Mouse (Mus musculus) stomach, postnatal 0 days (tissue): ENCODE results near the gene Zbp1. TPM values are rescaled to one million over a fixed set of nuclear protein-coding genes. Genes with fewer than 3 reads are reported as not detected.

Source experiments
- ATAC-seq: fragments of 200-750 bp; cut with Nextera tagmentation; 2 replicates; pipeline ENCODE4 v1.8.0; 2017; ENCODE audit not compliant: low FRiP score, low TSS enrichment
- DNase-seq: peaks from one replicate; pipeline ENCODE4 v3.0.0-alpha.2; 2016; ENCODE audit warnings: low spot score
- H3K27ac ChIP-seq: fragments of 300-500 bp; sonication (generic); replicated peaks from 2 replicates; pipeline ENCODE4 v1.5.1; 2014; ENCODE audit warnings: mild to moderate bottlenecking, control low read depth
- H3K27me3 ChIP-seq: fragments of 300-500 bp; sonication (generic); 2 replicates; pipeline ENCODE4 v1.6.1; 2014; ENCODE audit warnings: low read length; ENCODE audit not compliant: control insufficient read depth, insufficient read depth
- H3K36me3 ChIP-seq: fragments of 300-500 bp; sonication (generic); 2 replicates; pipeline ENCODE4 v1.6.1; 2014; ENCODE audit warnings: low read length, mixed read lengths; ENCODE audit not compliant: control insufficient read depth, insufficient read depth
- H3K4me1 ChIP-seq: fragments of 300-500 bp; sonication (generic); replicated peaks from 2 replicates; pipeline ENCODE4 v1.6.1; 2014; ENCODE audit warnings: antibody characterized with exemption; ENCODE audit not compliant: control insufficient read depth, insufficient read depth
- H3K4me2 ChIP-seq: fragments of 300-500 bp; sonication (generic); replicated peaks from 2 replicates; pipeline ENCODE4 v1.6.1; 2014; ENCODE audit warnings: low read depth, mild to moderate bottlenecking, control low read depth, moderate library complexity
- H3K4me3 ChIP-seq: fragments of 300-500 bp; sonication (generic); 2 replicates; pipeline ENCODE4 v1.5.1; 2014; ENCODE audit warnings: low read depth, low read length, control low read depth
- H3K9ac ChIP-seq: fragments of 300-500 bp; sonication (generic); 2 replicates; pipeline ENCODE4 v1.6.1; 2014; ENCODE audit warnings: mild to moderate bottlenecking, low read length, control low read depth, mixed read lengths
- H3K9me3 ChIP-seq: fragments of 300-500 bp; sonication (generic); 2 replicates; pipeline ENCODE4 v1.6.1; 2016; ENCODE audit warnings: low read length; ENCODE audit not compliant: control insufficient read depth
- CTCF ChIP-seq: IDR thresholded peaks from 2 replicates; pipeline ENCODE4 v1.5.1; 2016; ENCODE audit warnings: antibody characterized with exemption, low read depth, mild to moderate bottlenecking, moderate library complexity
- EP300 ChIP-seq: optimal IDR thresholded peaks from 2 replicates; pipeline ENCODE3; 2016; ENCODE audit warnings: antibody characterized with exemption
- WGBS: fragments of 180-500 bp; shearing (Covaris S2); extraction: QIAGEN DNeasy Blood & Tissue Kit; methylation state at CpG from one replicate; pipeline ENCODE4 v1.1.7; 2014; 5-methylcytosine and 5-hydroxymethylcytosine counted together
- polyA plus RNA-seq: library from polyadenylated mRNA; unstranded; fragments of >200 nt; fragmentation: Nextera tagmentation; extraction: Ambion mirVana; gene quantifications from 2 replicates; pipeline ENCODE4 v1.2.1, GENCODE M21; 2015

The Zbp1 gene
- polyA plus RNA-seq, 1 experiment from 2014 or later, result 5.0 TPM

DNA sequence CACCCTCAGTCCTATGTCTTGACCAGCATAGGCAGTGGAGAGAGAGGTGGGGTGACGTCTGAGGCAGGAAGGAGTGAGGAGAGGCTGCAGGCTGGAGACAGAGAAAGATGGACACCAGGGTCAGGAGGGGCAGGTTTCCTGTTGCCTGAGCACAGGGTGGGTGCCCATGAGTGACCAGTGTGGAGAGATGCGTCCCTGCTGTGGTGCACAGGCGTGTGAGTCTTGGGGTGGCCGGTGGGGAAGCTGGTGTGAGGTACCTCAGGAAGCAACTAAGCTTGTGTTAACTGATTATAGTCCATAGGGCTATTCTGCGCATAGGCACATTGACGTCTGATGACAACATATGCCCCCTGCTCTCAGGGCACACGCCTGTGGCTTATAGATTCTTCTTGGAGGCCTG lies 39.7 kb downstream of the Zbp1 start:
- DNase-seq (no peak), ATAC-seq (no peak)
- Histone ChIP-seq H3K9me3 (no peaks in the 10 kb centered on the region), H3K4me3 (no peak overlapping the region), H3K36me3 (no peaks in the 10 kb centered on the region), H3K27me3 (no peaks in the 10 kb centered on the region), H3K4me1 (no peaks in the 10 kb centered on the region), H3K27ac (no peak overlapping the region), H3K4me2 (no peak overlapping the region), H3K9ac (no peak overlapping the region)
- WGBS, result 79% methylated on average over 7 of the region's 7 CpGs
- TF ChIP-seq CTCF, result no peak

DNA sequence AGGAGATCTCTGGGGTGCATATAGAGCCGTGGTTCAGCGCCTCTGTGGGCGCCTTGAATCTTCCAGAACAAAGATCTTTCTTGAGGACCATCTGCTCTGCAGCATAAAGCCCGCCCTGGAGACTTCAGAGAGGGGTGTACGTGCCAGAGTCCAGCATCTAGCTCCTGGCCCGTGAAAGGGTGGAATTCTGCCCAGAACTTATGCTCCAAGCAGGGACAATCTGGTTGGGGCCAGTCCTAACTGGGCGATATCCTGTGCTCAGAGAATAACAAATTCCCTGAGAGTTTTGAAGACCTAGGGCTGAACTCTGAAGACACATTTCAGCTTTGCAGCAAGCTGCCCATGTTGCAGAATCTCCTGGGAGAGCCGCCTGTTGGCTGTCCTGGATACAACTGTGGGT lies 40.8 kb downstream of the Zbp1 start:
- Histone ChIP-seq H3K36me3 (no peaks in the 10 kb centered on the region), H3K27me3 (no peaks in the 10 kb centered on the region), H3K27ac (peak overlapping the region; percentile 65), H3K4me2 (no peak overlapping the region), H3K4me3 (no peak overlapping the region), H3K9me3 (no peaks in the 10 kb centered on the region), H3K4me1 (peaks cover 3% of the 10 kb centered on the region; the same call in 1 of the 2 replicates), H3K9ac (no peak overlapping the region; the same call in 1 of the 2 replicates)
- ATAC-seq (no peak), DNase-seq (no peak)
- 70% methylated on average over 8 of the region's 8 CpGs for WGBS
- peak; percentile 34 for TF ChIP-seq CTCF
- TF ChIP-seq EP300, result no peak

DNA sequence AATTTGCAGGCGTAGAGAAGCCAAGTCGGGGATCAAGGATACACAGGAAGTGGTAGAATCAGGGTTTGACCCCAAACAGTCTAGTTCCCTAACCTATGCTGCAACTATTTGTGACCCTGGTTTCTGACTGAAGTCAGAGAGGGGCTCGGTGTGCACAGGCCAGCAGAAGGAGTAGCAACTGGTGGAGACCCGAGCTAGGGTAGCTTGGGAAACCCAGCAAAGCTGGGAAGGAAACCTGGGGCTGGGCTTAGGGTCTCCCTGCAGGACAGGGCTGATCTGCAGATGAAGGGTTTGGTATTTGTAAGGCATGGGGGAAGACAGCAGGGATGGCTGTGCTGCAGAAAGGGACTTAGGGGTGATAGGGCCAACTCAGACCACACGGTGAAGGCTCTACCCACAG lies 41.2 kb downstream of the Zbp1 start:
- ATAC-seq, result no peak
- peaks cover 7% of the 10 kb centered on the region; the same call in 1 of the 2 replicates for H3K4me1 ChIP-seq
- 72% methylated on average over 5 of the region's 5 CpGs for WGBS
- no peak overlapping the region for H3K4me3 ChIP-seq
- H3K9ac ChIP-seq, result no peak overlapping the region
- TF ChIP-seq CTCF (no peak), EP300 (no peak)
- peak overlapping the region; percentile 65 for H3K27ac ChIP-seq
- no peak for DNase-seq
- H3K27me3 ChIP-seq, result no peaks in the 10 kb centered on the region
- no peaks in the 10 kb centered on the region for H3K9me3 ChIP-seq
- H3K4me2 ChIP-seq, result no peak overlapping the region
- H3K36me3 ChIP-seq, result no peaks in the 10 kb centered on the region

DNA sequence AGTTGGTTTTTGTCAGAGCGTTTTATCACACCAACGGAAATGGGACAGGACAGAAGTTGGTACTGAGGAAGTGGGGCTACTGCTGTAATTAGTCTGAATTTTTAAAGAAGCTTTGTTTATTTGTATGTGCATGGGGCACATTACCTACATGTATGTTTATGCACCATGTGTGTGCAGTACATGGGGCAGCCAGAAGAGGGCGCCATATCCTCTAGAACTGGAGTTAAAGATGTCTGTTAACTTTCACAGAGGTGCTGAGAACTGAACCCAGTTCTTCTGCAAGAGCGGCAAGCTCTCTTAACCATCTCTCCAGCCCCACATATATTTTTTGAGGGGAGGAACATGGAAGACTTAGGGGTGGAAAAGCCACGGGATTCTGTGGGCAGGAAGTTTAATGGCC lies 43.0 kb downstream of the Zbp1 start:
- no peaks in the 10 kb centered on the region for H3K9me3 ChIP-seq
- TF ChIP-seq EP300 (no peak), CTCF (peak; percentile 37)
- no peak overlapping the region for H3K27ac ChIP-seq
- H3K4me1 ChIP-seq, result peaks cover 16% of the 10 kb centered on the region; the same call in 1 of the 2 replicates
- H3K4me3 ChIP-seq, result no peak overlapping the region
- WGBS, result 92% methylated on average over 5 of the region's 5 CpGs
- ATAC-seq (no peak), DNase-seq (no peak)
- no peak overlapping the region for H3K9ac ChIP-seq
- no peak overlapping the region for H3K4me2 ChIP-seq
- no peaks in the 10 kb centered on the region for H3K27me3 ChIP-seq
- no peaks in the 10 kb centered on the region for H3K36me3 ChIP-seq

DNA sequence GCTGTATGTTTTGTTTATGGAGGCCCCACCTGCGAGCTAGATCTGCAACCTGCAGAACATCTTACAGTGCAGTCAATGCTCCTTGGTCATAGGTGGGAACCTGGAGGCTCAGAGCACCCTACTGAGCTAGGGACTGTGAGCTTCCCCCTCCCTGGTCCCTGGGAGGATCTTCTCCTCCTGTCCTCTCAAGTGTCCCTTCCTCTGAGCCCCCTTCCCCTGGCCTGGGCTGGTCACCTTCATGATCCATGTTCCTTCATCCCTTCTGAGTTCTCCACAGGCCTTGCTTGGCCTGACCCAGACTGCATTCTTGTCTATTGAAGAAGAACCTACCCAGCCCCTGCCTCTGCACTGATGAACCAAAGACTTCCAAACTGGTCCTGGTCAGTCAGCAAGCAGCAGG lies 44.2 kb downstream of the Zbp1 start:
- H3K27ac ChIP-seq, result peak overlapping the region; percentile 90

DNA sequence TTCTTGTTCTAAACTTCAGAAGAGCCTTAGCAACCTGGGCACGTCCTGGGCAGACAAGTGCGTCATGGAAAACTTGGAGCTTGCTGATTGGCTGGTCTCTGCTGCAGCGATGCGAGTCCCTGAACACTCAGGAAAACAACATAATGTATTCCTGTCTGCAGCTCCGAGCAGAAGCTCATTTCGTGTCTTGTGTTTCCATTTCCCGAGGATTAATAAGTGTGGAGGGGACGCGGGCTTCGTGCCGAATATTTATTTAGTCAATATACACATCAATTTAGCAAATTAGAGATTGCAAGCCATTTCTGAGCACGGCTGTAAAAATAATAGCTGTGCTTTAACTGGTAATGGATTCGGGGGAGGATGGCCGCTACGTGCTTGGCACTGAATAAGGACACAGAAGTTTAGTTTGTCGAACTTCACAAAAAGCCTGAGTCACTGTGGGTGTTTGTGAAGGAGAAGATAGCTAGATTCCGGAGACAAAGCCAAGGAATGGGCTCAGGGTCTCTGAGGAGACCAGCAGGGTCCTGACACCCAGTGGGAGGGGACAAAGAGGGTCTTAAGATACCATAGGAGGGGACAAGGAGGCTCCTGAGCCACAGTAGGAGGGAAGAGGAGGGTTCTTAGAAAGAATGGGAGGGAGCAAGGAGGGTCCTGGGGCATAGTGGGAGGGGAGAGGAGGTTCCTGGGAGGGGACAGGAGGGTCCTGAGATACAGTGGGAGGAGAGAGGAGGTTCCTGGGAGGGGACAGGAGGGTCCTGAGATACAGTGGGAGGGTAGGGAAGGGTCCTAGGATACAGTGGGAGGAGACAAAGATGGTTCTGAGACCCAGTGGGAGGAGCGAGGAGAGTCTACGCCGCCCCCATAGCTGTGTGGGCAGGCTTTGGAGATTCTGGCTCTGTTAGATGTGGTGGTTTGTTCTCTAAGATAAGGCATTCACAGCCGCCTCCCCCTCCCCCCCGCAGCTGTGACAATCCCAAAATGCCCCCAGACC lies 44.9 kb downstream of the Zbp1 start:
- Histone ChIP-seq H3K27ac (peak overlapping the region; percentile 90), H3K9me3 (no peaks in the 10 kb centered on the region), H3K4me2 (peak overlapping the region; percentile 43), H3K4me3 (peak overlapping the region; percentile 6), H3K36me3 (no peaks in the 10 kb centered on the region), H3K4me1 (peaks cover 16% of the 10 kb centered on the region; the same call in 1 of the 2 replicates), H3K9ac (0 out of 2 replicates have a peak overlapping the region, but pooled peaks have one; percentile 50), H3K27me3 (no peaks in the 10 kb centered on the region)
- 4% methylated on average over 22 of the region's 22 CpGs for WGBS
- ATAC-seq (peak; percentile 78), DNase-seq (peak; percentile 66)
- TF ChIP-seq CTCF, result no peak
- TF ChIP-seq EP300, result peak; percentile 42

More for the DNA sequence above, 44.2 kb downstream of the Zbp1 start:
- peaks cover 16% of the 10 kb centered on the region; the same call in 1 of the 2 replicates for H3K4me1 ChIP-seq
- TF ChIP-seq CTCF (no peak), EP300 (no peak)
- no peak for ATAC-seq
- no peaks in the 10 kb centered on the region for H3K27me3 ChIP-seq
- DNase-seq, result no peak
- no peaks in the 10 kb centered on the region for H3K36me3 ChIP-seq
- no peak overlapping the region for H3K4me3 ChIP-seq
- no peaks in the 10 kb centered on the region for H3K9me3 ChIP-seq
- peak overlapping the region; percentile 17 for H3K4me2 ChIP-seq
- WGBS, result 25% methylated on average over 1 of the region's 1 CpGs
- no peak overlapping the region for H3K9ac ChIP-seq
